Mouse (Mus musculus): ENCODE measurements around the gene 5830473C10Rik.

GRCm38 (mm10) chr5:90560743-90561142 is at the start of gene 5830473C10Rik:
- no peak for TF ChIP-seq POLR2A (IDR thresholded peaks at IDR 0.05; ENCODE audit: control insufficient read depth, low read depth, low read length)
- no peak for TF ChIP-seq CTCF (IDR thresholded peaks at IDR 0.05; ENCODE audit: control insufficient read depth, insufficient read depth, insufficient replicate concordance, low read depth, low read length)
